Mouse (Mus musculus) liver, embryonic 14.5 days (tissue): ENCODE results near the gene Csad.

Experiments used
- CTCF ChIP-seq: IDR thresholded peaks from 2 replicates; pipeline ENCODE4 v1.5.1; 2016; ENCODE audit warnings: antibody characterized with exemption, low read depth, control low read depth
- EP300 ChIP-seq: IDR thresholded peaks from 2 replicates; pipeline ENCODE4 v1.6.1; 2016; ENCODE audit warnings: antibody characterized with exemption, low read depth

DNA sequence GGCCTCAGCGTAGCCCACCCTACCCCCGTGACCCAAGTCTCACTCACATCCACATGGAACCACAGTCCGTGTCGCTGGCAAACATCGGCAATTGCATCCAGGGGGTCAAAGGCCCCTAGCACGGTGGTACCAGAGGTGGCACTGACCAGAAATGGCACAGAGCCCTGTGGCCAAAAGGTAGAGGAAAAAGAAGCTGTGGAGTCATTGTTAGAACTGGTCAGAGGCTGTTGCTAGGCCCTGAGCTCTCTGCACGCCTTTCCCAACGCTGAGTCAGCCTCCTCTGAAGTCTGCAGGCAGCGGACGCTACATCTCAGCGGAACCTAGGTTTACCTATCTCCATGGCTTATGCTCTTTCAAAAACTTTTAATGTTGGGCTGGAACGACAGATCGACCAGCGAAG is 24.6 kb downstream of the Csad start:
- TF ChIP-seq CTCF (no peak), EP300 (no peak)
